In genomic region chr16:13119641-13120350, GRCm38 (mm10) we compare ENCODE assay signal across 22 mouse cellular contexts. TPM values are rescaled to one million over a fixed set of nuclear protein-coding genes. Genes with fewer than 3 reads are reported as not detected.
DNase-seq lines count a peak whose midpoint lies in the region; ATAC-seq and TF ChIP-seq lines count a peak whose summit lies in the region.
"Had no signal": no experiment of that assay in that cellular context is flagged by ENCODE, and none has a peak within 500 bp of the region (broad histone marks: within the 10 kb centered on the region; RNA-seq: fewer than 3 reads in every experiment).

No protein-coding gene starts in this region.

- peaks cover 4% of the 10 kb centered on the region; the same call in 1 of the 2 replicates for H3K36me3 ChIP-seq in midbrain, embryonic 11.5 days (ENCODE audit: control insufficient read depth, insufficient read depth, low read length)
- H3K36me3 ChIP-seq in midbrain, postnatal 0 days (ENCODE audit: insufficient read depth, low read length): peaks cover 8% of the 10 kb centered on the region

- no peak for ATAC-seq in midbrain, embryonic 11.5 days (ENCODE audit: low FRiP score)
- no peak for ATAC-seq in midbrain, postnatal 0 days (ENCODE audit: low FRiP score)
- ATAC-seq: forebrain, embryonic 14.5 days; forebrain, embryonic 16.5 days had no signal

- H3K27ac ChIP-seq in midbrain, embryonic 11.5 days (ENCODE audit: low read depth, low read length): no peak overlapping the region
- H3K27ac ChIP-seq in midbrain, postnatal 0 days (ENCODE audit: low read depth, low read length): no peak overlapping the region
- H3K27ac ChIP-seq: embryonic facial prominence, embryonic 10.5 days; embryonic facial prominence, embryonic 12.5 days; forebrain, embryonic 10.5 days; forebrain, embryonic 12.5 days had no signal

- H3K27me3 ChIP-seq in midbrain, embryonic 11.5 days (ENCODE audit: control insufficient read depth, insufficient read depth, low read length): no peaks in the 10 kb centered on the region
- H3K27me3 ChIP-seq in midbrain, postnatal 0 days (ENCODE audit: insufficient read depth, low read length): no peaks in the 10 kb centered on the region
- H3K27me3 ChIP-seq: embryonic facial prominence, embryonic 12.5 days; forebrain, embryonic 12.5 days had no signal

- no peak for TF ChIP-seq CTCF in midbrain, postnatal 0 days (IDR thresholded peaks at IDR 0.05)

- H3K4me1 ChIP-seq in midbrain, embryonic 11.5 days (ENCODE audit: control insufficient read depth, insufficient read depth, low read length): no peaks in the 10 kb centered on the region
- no peaks in the 10 kb centered on the region for H3K4me1 ChIP-seq in midbrain, postnatal 0 days (ENCODE audit: insufficient read depth, low read length)
- H3K4me1 ChIP-seq: embryonic facial prominence, embryonic 10.5 days; embryonic facial prominence, embryonic 12.5 days; forebrain, embryonic 10.5 days; forebrain, embryonic 12.5 days had no signal

- 87% methylated on average over 3 of the region's 3 CpGs for WGBS in midbrain, embryonic 11.5 days
- WGBS in midbrain, postnatal 0 days: 83% methylated on average over 3 of the region's 3 CpGs

- H3K4me2 ChIP-seq in midbrain, embryonic 11.5 days: no peak overlapping the region
- H3K4me2 ChIP-seq in midbrain, postnatal 0 days (ENCODE audit: low read depth, low read length, poor library complexity, severe bottlenecking): no peak overlapping the region
- H3K4me2 ChIP-seq: embryonic facial prominence, embryonic 12.5 days; forebrain, embryonic 12.5 days had no signal

- H3K9ac ChIP-seq in midbrain, embryonic 11.5 days (ENCODE audit: low read length): no peak overlapping the region
- no peak overlapping the region for H3K9ac ChIP-seq in midbrain, postnatal 0 days (replicated peaks; ENCODE audit: low read length, poor library complexity, severe bottlenecking)
- H3K9ac ChIP-seq: embryonic facial prominence, embryonic 12.5 days; forebrain, embryonic 12.5 days had no signal

- H3K9me3 ChIP-seq in midbrain, embryonic 11.5 days (ENCODE audit: control insufficient read depth, low read length): no peaks in the 10 kb centered on the region
- no peaks in the 10 kb centered on the region for H3K9me3 ChIP-seq in midbrain, postnatal 0 days (ENCODE audit: low read length)
- H3K9me3 ChIP-seq: embryonic facial prominence, embryonic 10.5 days; embryonic facial prominence, embryonic 12.5 days; forebrain, embryonic 10.5 days; forebrain, embryonic 12.5 days; G1E had no signal

- no peak overlapping the region for H3K4me3 ChIP-seq in midbrain, embryonic 11.5 days (ENCODE audit: low read depth, low read length)
- H3K4me3 ChIP-seq in midbrain, postnatal 0 days (ENCODE audit: low read depth, low read length): no peak overlapping the region
- H3K4me3 ChIP-seq: embryonic facial prominence, embryonic 10.5 days; embryonic facial prominence, embryonic 12.5 days; forebrain, embryonic 10.5 days; forebrain, embryonic 12.5 days had no signal

- DNase-seq in midbrain, embryonic 11.5 days (ENCODE audit: low spot score, missing footprints): peak; percentile 78
- DNase-seq in midbrain, postnatal 0 days (ENCODE audit: low spot score): no peak
- DNase-seq in ES-CJ7 (ENCODE audit: low read depth, low spot score): peak; percentile 76
- DNase-seq in R1 (ENCODE audit: low read depth, low spot score): peak; percentile 80
- DNase-seq in spleen, postnatal 10 days (ENCODE audit: low spot score in 2 of 2): no peak
- no peak for DNase-seq in MN1 (ENCODE audit: low spot score)
- no peak for DNase-seq in adrenal gland, postnatal 14 days
- DNase-seq: adrenal gland, adult 2 months; adrenal gland, postnatal 10 days; adrenal gland, postnatal 36 days; cerebellum, adult 11-12 months; cerebellum, adult 2 months; cerebellum, adult 9-10 months; cerebellum, postnatal 10 days; cerebellum, postnatal 25 days had no signal

RNA-seq across cellular contexts. Expression of gene Ercc4, which starts 10.3 kb away (rescaled TPM):
- 13.7 TPM in 2 replicates for polyA plus RNA-seq in midbrain, embryonic 11.5 days (2014; fragmentation: Nextera tagmentation; extraction: Ambion mirVana)
- 23.4 and 24.8 TPM in 2 replicates for total RNA-seq in midbrain, postnatal 0 days (2014; rRNA removed)
- polyA plus RNA-seq in midbrain, postnatal 0 days (2015; fragmentation: Nextera tagmentation; extraction: Ambion mirVana): 14.3 and 15.3 TPM in 2 replicates
- total RNA-seq in adrenal gland, postnatal 14 days (2021): 14.1 and 17.9 TPM in 2 replicates

Comparison
In these comparisons a context has a peak if more than half of its experiments do, and no peak if none do; other contexts are left out.
1. DNase-seq: peak in midbrain, embryonic 11.5 days (single experiment), ES-CJ7 (single experiment) and R1 (single experiment); none in midbrain, postnatal 0 days (single experiment), spleen, postnatal 10 days (0 of 2), MN1 (single experiment) and adrenal gland, postnatal 14 days (single experiment).